Comparison of ENCODE assay signal across 18 mouse cellular contexts in the genomic region with DNA sequence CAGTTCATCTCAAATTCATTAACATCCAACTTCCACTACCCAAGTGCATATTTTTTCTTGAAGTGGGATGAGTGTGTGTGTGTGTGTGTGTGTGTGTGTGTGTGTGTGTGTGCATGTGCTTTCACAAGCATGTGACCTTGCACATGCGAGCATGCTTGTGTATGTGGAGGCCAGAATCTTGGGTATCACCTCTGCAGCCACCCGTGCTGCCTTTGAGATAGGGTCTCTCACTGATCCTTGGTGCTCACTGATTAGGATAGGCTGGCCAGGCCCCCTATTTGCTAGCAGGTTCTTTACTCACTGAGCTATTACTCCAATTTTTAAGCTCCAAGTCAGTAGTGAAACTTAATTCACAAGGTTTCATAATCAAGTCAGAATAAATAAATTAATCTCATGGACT. TPM values are rescaled to one million over a fixed set of nuclear protein-coding genes. Genes with fewer than 3 reads are reported as not detected.
"Had no signal": no experiment of that assay in that cellular context is flagged by ENCODE, and none has a peak within 500 bp of the region (broad histone marks: within the 10 kb centered on the region; RNA-seq: fewer than 3 reads in every experiment).

No protein-coding gene starts in this region.

- H3K27me3 ChIP-seq: kidney, embryonic 15.5 days; limb, embryonic 13.5 days; midbrain, embryonic 15.5 days; neural tube, embryonic 12.5 days had no signal

- H3K9me3 ChIP-seq: kidney, embryonic 15.5 days; limb, embryonic 13.5 days; midbrain, embryonic 10.5 days; midbrain, embryonic 15.5 days; neural tube, embryonic 12.5 days had no signal

- H3K4me1 ChIP-seq: neural tube, embryonic 12.5 days had no signal

- H3K36me3 ChIP-seq: limb, embryonic 13.5 days; midbrain, embryonic 10.5 days; midbrain, embryonic 15.5 days; neural tube, embryonic 12.5 days had no signal

- H3K4me2 ChIP-seq: kidney, embryonic 15.5 days; limb, embryonic 13.5 days; midbrain, embryonic 15.5 days; neural tube, embryonic 12.5 days had no signal

- ATAC-seq: inflammation-experienced regulatory T-cells, adult 6 months; intestine, postnatal 0 days; midbrain, embryonic 15.5 days had no signal

- DNase-seq: kidney, postnatal 14 days; left cerebral cortex, postnatal 4 days; lung, adult 18-20 months; retina, postnatal 1 day; right cerebral cortex, postnatal 4 days; spleen, adult 18-20 months; thymus, adult 18-20 months; thymus, postnatal 4 days had no signal

- H3K4me3 ChIP-seq: kidney, embryonic 15.5 days; limb, embryonic 13.5 days; midbrain, embryonic 10.5 days; midbrain, embryonic 15.5 days; neural tube, embryonic 12.5 days had no signal

- H3K9ac ChIP-seq: kidney, embryonic 15.5 days; limb, embryonic 13.5 days; midbrain, embryonic 15.5 days; neural tube, embryonic 12.5 days had no signal

- H3K27ac ChIP-seq: kidney, embryonic 15.5 days; limb, embryonic 13.5 days; midbrain, embryonic 10.5 days; midbrain, embryonic 15.5 days; neural tube, embryonic 12.5 days had no signal

RNA-seq across cellular contexts. Expression of gene Gm21985, which starts 6.8 kb away (rescaled TPM):
- polyA plus RNA-seq: inflammation-experienced regulatory T-cells, adult 6 months; intestine, postnatal 0 days; kidney, embryonic 15.5 days; limb, embryonic 13.5 days; lung, embryonic 16.5 days; midbrain, embryonic 15.5 days; neural tube, embryonic 12.5 days; stomach, embryonic 14.5 days had no signal

RNA-seq across cellular contexts. Expression of gene Nutm1, which starts 13.8 kb away (rescaled TPM):
- polyA plus RNA-seq: inflammation-experienced regulatory T-cells, adult 6 months; large intestine, adult 2 months; limb, embryonic 13.5 days; lung, embryonic 16.5 days; midbrain, embryonic 15.5 days; neural tube, embryonic 12.5 days; stomach, embryonic 14.5 days had no signal
